Mouse (Mus musculus) neutrophil, adult 5-6 weeks (primary cell): ENCODE results near the gene Tmpo. TPM values are rescaled to one million over a fixed set of nuclear protein-coding genes. Genes with fewer than 3 reads are reported as not detected.

ENCODE experiments used
- ATAC-seq: fragments of 151-379, 151-347 bp; 2 replicates; pipeline ENCODE4 v1.8.0; 2017; ENCODE audit warnings: mild to moderate bottlenecking, moderate TSS enrichment; ENCODE audit not compliant: insufficient number of reproducible peaks, poor library complexity, low FRiP score, severe bottlenecking; ENCODE audit errors: extremely low read depth
- total RNA-seq: library from RNA; stranded (forward); fragments of 200-1000 nt; gene quantifications from 2 replicates; pipeline ENCODE4 v1.2.3, GENCODE M21; 2017

The Tmpo gene
- 305 and 326 TPM in 2 replicates for total RNA-seq

DNA sequence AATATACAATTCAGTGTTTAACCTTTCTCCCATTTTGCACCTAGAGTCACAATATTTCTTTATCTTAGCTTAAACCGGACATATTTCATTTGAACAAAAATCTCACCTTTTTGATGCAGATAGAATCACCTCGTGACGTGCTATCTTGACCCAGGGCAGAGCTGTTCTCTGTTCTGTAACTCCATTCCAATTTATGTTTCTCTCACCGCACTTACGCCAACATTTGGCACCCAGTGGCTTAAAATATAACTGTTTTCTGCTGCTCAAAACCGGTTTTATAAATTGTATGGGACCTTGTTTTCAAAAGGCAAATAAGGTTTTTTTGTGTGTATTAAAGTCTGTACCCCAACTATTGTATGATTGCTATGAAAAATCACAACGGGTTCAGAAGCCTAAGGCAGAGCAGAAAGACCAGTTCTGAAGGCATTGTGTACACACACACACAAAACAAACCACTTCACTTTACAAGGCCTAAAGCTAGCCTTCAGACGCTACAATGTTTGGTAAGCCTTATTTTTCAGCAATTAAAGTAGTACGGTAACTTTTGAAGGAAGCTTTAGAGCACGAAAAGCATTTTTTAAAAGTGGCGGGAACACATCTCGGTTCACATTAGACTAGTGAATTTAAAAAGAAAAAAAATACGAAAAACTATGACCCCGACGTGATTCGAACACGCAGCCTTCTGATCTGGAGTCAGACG is at the start of gene Tmpo:
Gene Tmpo, minus strand, starts transcription at position 555 of the 700 bp plus-strand sequence.
- no peak for ATAC-seq

DNA sequence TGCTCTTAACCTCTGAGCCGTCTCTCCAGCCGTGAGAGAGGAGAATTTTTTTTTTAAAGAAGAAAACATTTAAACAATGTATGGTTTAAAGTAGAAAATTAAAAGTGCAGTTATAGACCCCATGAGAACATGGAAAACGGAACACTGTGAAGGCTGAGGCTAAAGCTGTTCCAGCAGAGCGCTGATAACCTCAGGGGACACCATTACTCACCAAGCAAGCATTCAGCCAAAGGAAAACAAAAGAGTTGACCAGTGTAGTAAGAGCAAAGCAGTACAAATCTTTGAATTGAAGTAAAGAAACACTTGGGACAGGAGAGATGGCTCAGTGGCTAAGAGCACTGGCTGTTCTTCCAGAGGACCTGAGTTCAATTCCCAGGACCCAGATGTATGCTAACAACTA is 49.3 kb upstream of the Tmpo start:
- no peak for ATAC-seq

DNA sequence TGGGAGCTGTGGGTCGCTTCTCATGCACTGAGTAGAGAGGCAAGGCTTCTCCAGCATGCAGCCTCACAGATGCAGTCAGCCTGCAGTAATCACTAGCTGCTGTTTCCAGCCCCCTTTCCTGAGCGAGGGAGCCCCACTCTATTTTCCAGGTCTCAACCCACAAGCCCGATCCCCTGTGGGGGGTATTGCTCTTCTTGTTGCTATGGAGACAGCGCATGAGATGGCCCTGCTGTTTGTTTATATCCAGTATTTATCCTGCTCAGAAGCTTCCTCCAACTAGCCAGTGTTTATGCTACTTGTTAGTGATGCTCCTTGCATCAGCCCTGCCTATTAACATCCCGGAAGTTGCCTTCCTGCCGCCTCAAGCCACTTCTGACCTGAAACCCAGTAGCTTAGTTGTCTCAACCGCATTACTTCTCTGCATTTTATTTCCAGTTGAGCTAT is 48.4 kb upstream of the Tmpo start:
- ATAC-seq, result no peak

DNA sequence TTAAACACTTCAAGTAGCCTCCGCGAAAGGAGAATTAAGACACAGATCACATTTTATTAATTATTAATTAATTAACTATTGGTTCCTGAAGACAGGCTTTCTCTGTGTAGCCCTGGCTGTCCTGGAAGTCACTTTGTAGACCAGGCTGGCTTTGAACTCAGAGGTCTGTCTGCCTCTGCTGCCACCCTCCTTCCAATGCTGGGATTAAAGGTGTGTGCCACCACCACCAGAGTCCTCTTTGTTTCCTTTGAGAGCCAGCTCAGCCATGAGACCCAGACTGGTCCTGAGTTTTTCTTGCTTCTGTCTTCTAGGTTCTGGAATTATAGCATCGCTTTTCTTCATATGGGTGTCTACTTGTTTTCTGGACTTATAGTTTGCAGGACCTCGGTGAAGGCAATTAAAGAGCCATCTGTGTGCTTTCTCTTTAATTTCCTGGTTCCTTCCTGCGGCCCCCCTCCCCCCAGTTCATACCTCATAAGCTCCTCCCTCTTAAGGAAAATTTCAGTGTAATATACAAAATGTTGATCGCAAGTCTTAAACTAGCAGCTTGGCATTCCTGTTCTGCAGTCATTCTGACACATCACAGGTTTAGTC is 47.9 kb upstream of the Tmpo start:
- no peak for ATAC-seq

- no peak for ATAC-seq
These were observed 45.9 kb upstream of the Tmpo start for GRCm38 (mm10) chr10:91227034-91227433.

DNA sequence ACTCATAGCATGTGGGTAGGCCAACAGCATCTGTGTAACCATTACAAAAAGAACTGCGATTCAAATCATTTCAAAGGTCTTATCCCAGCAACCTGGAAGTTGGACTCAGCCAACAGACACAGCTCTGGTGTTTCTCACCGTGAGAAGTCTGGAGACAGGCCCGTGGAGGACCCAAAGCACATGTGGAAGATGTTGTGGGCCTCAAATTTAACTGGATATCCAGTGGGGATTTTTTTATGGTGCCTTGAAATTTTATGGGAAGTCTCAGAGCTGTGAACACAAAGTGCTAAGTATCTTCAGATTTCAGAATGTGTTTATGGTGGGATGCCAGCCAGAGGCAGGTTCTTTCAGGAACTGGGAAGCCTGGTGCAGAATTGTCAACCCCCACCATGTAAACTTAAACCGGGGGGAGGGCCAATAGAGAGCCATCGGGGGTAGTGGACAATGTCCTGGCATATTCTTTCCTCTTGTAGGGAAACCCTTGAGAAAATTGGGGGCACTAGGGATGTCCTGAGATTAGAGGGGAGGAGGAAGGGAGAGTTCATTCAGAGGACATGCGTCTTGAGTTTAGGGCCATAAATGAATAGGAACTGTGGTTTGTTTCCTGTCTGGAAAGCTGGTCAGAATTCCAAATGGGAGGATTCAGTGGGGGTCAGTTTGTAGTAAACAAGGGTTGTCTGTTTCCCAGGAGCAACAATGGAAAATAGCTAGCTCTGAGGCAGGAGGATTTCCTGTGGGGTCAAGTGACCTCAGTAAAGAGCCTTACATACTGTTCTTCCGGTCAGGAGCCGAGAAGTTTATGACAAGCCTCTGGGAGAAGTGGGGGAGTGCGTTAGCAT is 41.5 kb upstream of the Tmpo start:
- ATAC-seq, result no peak

GRCm38 (mm10) chr10:91208899-91209667 is 28.0 kb upstream of the Tmpo start:
- no peak for ATAC-seq

DNA sequence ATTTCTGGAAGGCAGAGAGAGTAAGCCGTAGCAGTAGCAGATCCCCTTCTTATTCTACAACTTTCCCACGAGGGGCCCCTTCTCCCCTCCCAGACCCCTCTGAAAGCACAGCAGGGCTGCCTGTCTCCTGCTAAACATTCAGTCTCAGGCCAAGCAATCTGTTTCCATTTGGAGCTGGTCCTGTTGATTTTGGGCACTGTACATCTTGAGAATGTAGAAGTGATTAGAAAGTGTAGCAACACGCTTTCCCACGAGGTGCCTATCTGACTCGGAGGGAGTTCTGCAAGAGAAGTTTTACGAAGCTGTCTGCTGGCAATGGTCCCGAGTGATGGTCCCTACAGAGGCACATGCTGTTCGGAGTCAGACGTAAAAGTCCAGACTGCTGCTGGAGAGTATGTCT is 27.3 kb upstream of the Tmpo start:
- no peak for ATAC-seq

DNA sequence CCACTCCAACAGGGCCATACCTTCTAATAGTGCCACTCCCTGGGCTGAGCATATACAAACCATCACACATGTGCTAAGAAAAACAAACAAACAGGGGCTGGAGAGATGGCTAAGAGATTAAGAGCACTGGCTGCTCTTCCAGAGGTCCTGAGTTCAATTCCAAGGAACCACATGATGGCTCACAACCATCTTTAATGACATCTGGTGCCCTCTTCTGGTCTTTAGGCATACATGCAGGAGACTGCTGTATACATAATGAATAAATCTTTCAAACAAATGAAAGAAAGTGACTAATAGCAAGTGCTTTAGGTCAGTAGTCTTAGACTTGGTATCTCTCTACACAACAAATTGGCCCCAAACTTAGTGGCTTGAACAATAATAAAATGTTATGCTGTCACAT is 26.2 kb upstream of the Tmpo start:
- ATAC-seq, result no peak

- no peak for ATAC-seq
These were observed 24.5 kb upstream of the Tmpo start for GRCm38 (mm10) chr10:91205632-91206031.

DNA sequence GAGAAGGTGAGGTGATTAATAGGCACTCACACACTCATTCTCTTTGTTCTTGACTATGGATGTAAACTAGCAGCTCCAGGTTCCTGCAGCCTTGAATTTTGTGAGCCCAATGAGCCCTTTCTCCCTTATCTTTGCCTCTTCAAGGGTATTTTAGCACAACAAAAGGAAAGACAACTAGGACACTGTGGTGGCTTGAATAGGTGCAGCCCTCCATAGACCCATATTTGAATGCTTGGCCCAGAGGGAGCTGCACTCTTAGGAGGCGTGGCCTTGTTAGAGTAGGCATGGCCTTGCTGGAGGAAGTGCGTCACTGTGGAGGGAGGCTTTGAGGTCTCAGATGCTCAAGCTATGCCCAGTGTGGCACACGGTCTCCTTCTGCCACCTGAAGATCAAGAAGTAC is 19.5 kb upstream of the Tmpo start:
- ATAC-seq, result no peak

DNA sequence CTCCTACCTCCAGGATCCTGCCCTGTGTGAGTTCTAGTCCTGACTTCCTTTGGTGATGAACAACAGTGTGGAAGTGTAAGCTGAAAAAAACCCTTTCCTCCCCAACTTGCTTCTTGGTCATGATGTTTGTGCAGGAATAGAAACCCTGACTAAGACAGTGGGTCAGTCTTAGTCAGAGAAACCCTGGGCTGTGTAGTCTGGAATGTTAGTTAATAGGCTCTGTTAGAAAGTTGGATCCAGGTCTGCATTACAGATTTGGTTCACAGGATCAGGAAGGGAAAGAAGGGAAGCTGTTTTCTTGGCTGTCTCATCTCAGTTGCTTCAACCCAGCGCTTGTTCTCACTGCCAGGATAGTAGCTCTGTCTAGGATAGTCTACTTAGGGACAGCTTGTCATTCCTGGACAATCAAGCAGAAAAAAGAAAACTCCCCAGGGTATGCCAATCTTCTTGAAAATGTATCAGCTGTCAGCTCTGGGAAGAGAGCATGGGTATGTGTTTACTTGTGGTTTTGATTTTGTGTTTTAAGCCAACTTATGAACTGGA is 18.2 kb upstream of the Tmpo start:
- no peak for ATAC-seq

GRCm38 (mm10) chr10:91197704-91198103 is 16.6 kb upstream of the Tmpo start:
- ATAC-seq, result no peak

DNA sequence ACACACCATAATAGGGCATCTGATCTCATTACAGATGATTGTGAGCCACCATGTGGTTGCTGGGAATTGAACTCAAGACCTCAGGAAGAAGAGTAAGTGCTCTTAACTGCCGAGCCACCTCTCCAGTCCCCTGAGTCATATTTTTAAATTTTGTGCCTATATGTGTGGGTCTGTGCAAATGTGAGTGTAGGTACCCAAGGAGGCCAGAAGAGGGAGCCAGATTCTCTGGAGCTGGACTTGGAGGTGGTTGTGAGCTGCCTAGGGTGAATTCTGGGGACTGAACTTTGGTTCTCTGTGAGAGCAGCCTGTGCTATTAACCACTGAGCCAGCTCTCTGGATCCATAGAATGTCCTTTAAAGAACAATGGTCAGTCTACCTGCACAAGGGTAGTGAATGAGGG is 15.7 kb upstream of the Tmpo start:
- no peak for ATAC-seq

GRCm38 (mm10) chr10:91195680-91196079 is 14.6 kb upstream of the Tmpo start:
- no peak for ATAC-seq

DNA sequence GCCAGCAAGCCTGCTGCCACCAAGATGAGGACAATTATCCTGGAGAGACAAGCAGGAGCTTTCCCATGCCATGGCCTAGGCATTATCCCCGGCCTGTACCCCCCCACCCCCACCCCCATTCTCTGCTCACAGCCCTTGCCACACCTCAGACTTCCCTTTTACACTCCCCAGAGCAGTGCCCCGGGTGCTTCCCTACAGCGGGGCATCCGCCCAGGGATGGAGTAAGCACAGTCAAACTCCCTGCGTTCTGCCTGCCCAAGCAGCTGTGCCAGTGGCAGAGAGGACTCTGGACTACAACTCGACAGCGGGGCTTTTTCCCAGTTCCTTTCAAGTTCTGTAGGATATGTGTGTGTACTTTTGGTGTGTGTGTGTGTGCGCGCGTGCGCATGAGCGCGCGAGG is 14.0 kb upstream of the Tmpo start:
- peak; percentile 87 for ATAC-seq

GRCm38 (mm10) chr10:91191851-91192250 is 10.7 kb upstream of the Tmpo start:
- ATAC-seq, result no peak

- ATAC-seq, result no peak
These were observed 8.4 kb upstream of the Tmpo start for GRCm38 (mm10) chr10:91189476-91189875.

GRCm38 (mm10) chr10:91188684-91189287 is 7.7 kb upstream of the Tmpo start:
- no peak for ATAC-seq
